ENCODE assay signal across 9 mouse cellular contexts in genomic region chr15:89623626-89623959, GRCm38 (mm10). TPM values are rescaled to one million over a fixed set of nuclear protein-coding genes. Genes with fewer than 3 reads are reported as not detected.
A peak's percentile ranks its signal among the peaks of the same experiment; 100 is the strongest.
DNase-seq lines count a peak whose midpoint lies in the region; ATAC-seq and TF ChIP-seq lines count a peak whose summit lies in the region.
"Had no signal": no experiment of that assay in that cellular context is flagged by ENCODE, and none has a peak within 500 bp of the region (broad histone marks: within the 10 kb centered on the region; RNA-seq: fewer than 3 reads in every experiment).

No protein-coding gene starts in this region.

- peaks cover 10% of the 10 kb centered on the region for H3K27me3 ChIP-seq in Patski
- no peaks in the 10 kb centered on the region for H3K27me3 ChIP-seq in kidney, adult 2 months (replicated peaks; ENCODE audit: control insufficient read depth, insufficient read depth, low read length)
- no peaks in the 10 kb centered on the region for H3K27me3 ChIP-seq in midbrain, embryonic 16.5 days (ENCODE audit: control insufficient read depth, insufficient read depth, low read depth, low read length)
- H3K27me3 ChIP-seq: heart, embryonic 13.5 days had no signal

- H3K4me2 ChIP-seq in midbrain, embryonic 16.5 days (ENCODE audit: low read length), result no peak overlapping the region
- H3K4me2 ChIP-seq: heart, embryonic 13.5 days had no signal

- H3K4me1 ChIP-seq in kidney, adult 2 months (ENCODE audit: control insufficient read depth, insufficient read depth, low read length), result no peaks in the 10 kb centered on the region
- H3K4me1 ChIP-seq in midbrain, embryonic 16.5 days (ENCODE audit: control insufficient read depth, insufficient read depth, low read length), result no peaks in the 10 kb centered on the region

- H3K27ac ChIP-seq in gastrocnemius, adult 2 months, result no peak overlapping the region
- no peak overlapping the region for H3K27ac ChIP-seq in kidney, adult 2 months (ENCODE audit: insufficient read depth, low read depth, low read length)
- no peak overlapping the region for H3K27ac ChIP-seq in midbrain, embryonic 16.5 days (ENCODE audit: low read length)
- H3K27ac ChIP-seq: heart, embryonic 13.5 days had no signal

- in situ Hi-C loops in Patski (cut with MboI; ENCODE audit: low pct_unique_long_range_greater_than_20kb), result loop anchor here (5.0 kb wide), 1 partner anchor 584 kb away; no protein-coding TSS in a partner anchor

- no peak overlapping the region for H3K9ac ChIP-seq in midbrain, embryonic 16.5 days (ENCODE audit: low read depth, low read length)
- H3K9ac ChIP-seq: heart, embryonic 13.5 days had no signal

- CTCF ChIA-PET in Patski (lab: Charles Lee), result interaction anchor here (0.9 to 1.9 kb wide), 5 partner anchors 35 to 1306 kb away, joined by 3 to 11 read pairs (median 4); no protein-coding TSS in a partner anchor

- 7% methylated on average over 6 of the region's 6 CpGs for WGBS in kidney, adult 2 months
- WGBS in midbrain, embryonic 16.5 days, result 2% methylated on average over 6 of the region's 6 CpGs

- TF ChIP-seq CTCF in Patski (IDR thresholded peaks at IDR 0.05), result peak; percentile 91
- TF ChIP-seq CTCF in gastrocnemius, adult 2 months (IDR thresholded peaks at IDR 0.05), result peak; percentile 84
- peak; percentile 94 for TF ChIP-seq CTCF in kidney, adult 2 months (conservative IDR thresholded peaks at IDR 0.05; ENCODE audit: insufficient read depth, insufficient read length, low read depth, low read length)

- POLR2A ChIA-PET in Patski (lab: Charles Lee), result no interaction called here

- TF ChIP-seq POLR2A in kidney, adult 2 months (IDR thresholded peaks at IDR 0.05; ENCODE audit: low read depth, low read length), result no peak

- DNase-seq in A20 (ENCODE audit: low read depth, low spot score) (peak; percentile 62), Patski (ENCODE audit: low read depth, low spot score) (no peak)
- peak; percentile 72 to 73 for DNase-seq in cerebellum, postnatal 36 days
- DNase-seq in gastrocnemius, adult 2 months, result peak; percentile 55
- DNase-seq in kidney, adult 2 months, result peak; percentile 60
- DNase-seq in left cerebral cortex, postnatal 4 days, result peak; percentile 75
- DNase-seq in thymus, postnatal 0 days (ENCODE audit: low spot score), result peak; percentile 55

- intact Hi-C loops in gastrocnemius, adult 2 months (cut with DNase I), result loop anchor here (5.0 kb wide), 1 partner anchor 594 kb away; no protein-coding TSS in a partner anchor
- intact Hi-C loops in left cerebral cortex, postnatal 4 days (cut with DNase I), result loop anchor here (5.0 to 10.0 kb wide), 2 partner anchors 411 to 594 kb away; no protein-coding TSS in a partner anchor

- no peaks in the 10 kb centered on the region for H3K36me3 ChIP-seq in kidney, adult 2 months (ENCODE audit: control insufficient read depth, insufficient read depth, low read length)
- H3K36me3 ChIP-seq in midbrain, embryonic 16.5 days (ENCODE audit: control insufficient read depth, insufficient read depth, low read length), result no peaks in the 10 kb centered on the region
- H3K36me3 ChIP-seq: heart, embryonic 13.5 days had no signal

- no peaks in the 10 kb centered on the region for H3K9me3 ChIP-seq in midbrain, embryonic 16.5 days (replicated peaks; ENCODE audit: control insufficient read depth, low read length, poor library complexity, severe bottlenecking)
- H3K9me3 ChIP-seq: heart, embryonic 13.5 days had no signal

- peak; percentile 71 for ATAC-seq in Patski
- ATAC-seq in midbrain, embryonic 16.5 days, result peak; percentile 62; the same call in 1 of the 2 replicates

- no peak overlapping the region for H3K4me3 ChIP-seq in gastrocnemius, adult 2 months
- H3K4me3 ChIP-seq in kidney, adult 2 months (ENCODE audit: insufficient read depth, low read depth, low read length), result no peak overlapping the region
- no peak overlapping the region for H3K4me3 ChIP-seq in midbrain, embryonic 16.5 days (ENCODE audit: low read depth, low read length)
- H3K4me3 ChIP-seq: heart, embryonic 13.5 days had no signal

RNA-seq across cellular contexts. Expression of gene Rabl2, which starts 31.9 kb away (rescaled TPM):
- 41.4 TPM for polyA plus RNA-seq in Patski (2021)
- total RNA-seq in gastrocnemius, adult 2 months (2021), result 1 to 10 TPM; 2.3 to 2.7 TPM
- polyA plus RNA-seq in kidney, adult 2 months (2012; rRNA removed), result 16.9 and 18.1 TPM in 2 replicates
- 10 to 100 TPM; 51.7 to 54.5 TPM for total RNA-seq in left cerebral cortex, postnatal 4 days (2021)
- polyA plus RNA-seq in midbrain, embryonic 16.5 days (2015; fragmentation: Nextera tagmentation; extraction: Ambion mirVana), result 82.1 and 95.5 TPM in 2 replicates
- 13.0 and 15.7 TPM in 2 replicates for polyA plus RNA-seq in thymus, postnatal 0 days (2015; fragmentation: Nextera tagmentation; extraction: Ambion mirVana)

RNA-seq across cellular contexts. Expression of gene Acr, which starts 55.5 kb away (rescaled TPM):
- not detected for polyA plus RNA-seq in Patski (2021)
- total RNA-seq in gastrocnemius, adult 2 months (2021), result under 1 TPM in 1 of 2 experiments, not detected in 1; 0.23 TPM
- 0.58 and 0.74 TPM in 2 replicates for polyA plus RNA-seq in kidney, adult 2 months (2012; rRNA removed)
- 1 to 10 TPM; 5.8 to 5.9 TPM for total RNA-seq in left cerebral cortex, postnatal 4 days (2021)
- 1.6 and 1.8 TPM in 2 replicates for polyA plus RNA-seq in midbrain, embryonic 16.5 days (2015; fragmentation: Nextera tagmentation; extraction: Ambion mirVana)
- polyA plus RNA-seq in thymus, postnatal 0 days (2015; fragmentation: Nextera tagmentation; extraction: Ambion mirVana), result not detected in 2 replicates
